Mouse (Mus musculus) testis, adult 2 months (tissue): ENCODE data around the gene Pdia5.

Experiments used
- CTCF ChIP-seq: fragments of 200-500 bp; IDR thresholded peaks from 2 replicates; pipeline ENCODE4 v1.5.1; 2012; ENCODE audit warnings: low read depth, mild to moderate bottlenecking, inconsistent platforms, low read length, moderate library complexity; ENCODE audit not compliant: control insufficient read depth, insufficient read depth, insufficient replicate concordance
- POLR2A ChIP-seq: fragments of 200-500 bp; IDR thresholded peaks from 2 replicates; pipeline ENCODE4 v1.6.1; 2012; ENCODE audit warnings: low read depth, mild to moderate bottlenecking, inconsistent platforms, low read length, moderate library complexity; ENCODE audit not compliant: control insufficient read depth

DNA sequence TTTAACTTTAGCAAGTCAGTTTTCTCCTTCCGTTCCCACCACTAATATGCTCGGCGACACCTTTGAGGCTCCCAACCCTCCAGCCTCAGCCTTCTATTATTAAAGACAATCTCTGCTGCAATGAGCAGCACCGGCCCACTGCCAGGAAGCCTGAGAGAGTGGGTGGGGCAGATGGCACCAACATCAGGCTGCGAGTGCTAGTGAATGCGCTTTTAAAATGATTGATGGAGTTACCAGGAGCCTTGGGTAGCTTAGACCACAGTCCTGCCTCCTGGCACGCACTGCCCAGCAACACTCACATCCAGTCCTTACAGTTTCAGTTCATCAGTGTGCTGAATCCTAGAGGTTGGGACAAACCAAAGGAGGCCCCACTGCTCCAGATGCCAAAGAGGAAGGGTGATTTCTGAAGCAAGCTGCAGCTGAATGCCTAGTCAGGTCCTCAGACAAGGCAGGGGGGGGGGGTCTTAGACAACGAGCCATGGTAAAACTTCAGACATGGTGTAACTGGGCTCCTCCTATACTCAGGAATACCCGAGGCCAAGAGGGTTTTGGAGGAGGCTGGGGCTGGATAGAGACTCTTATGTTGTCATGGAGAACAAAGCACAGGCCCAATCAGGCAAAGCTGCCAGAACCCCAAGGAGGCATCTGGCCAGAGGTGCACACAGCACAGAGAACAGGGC is 49.2 kb downstream of the Pdia5 start:
- TF ChIP-seq CTCF: no peak
- no peak for TF ChIP-seq POLR2A
